Mouse (Mus musculus): ENCODE data around the gene Fbxw8. TPM values are rescaled to one million over a fixed set of nuclear protein-coding genes. Genes with fewer than 3 reads are reported as not detected.

The Fbxw8 gene
- polyA plus RNA-seq (2016; fragmentation: Nextera tagmentation; extraction: Ambion mirVana): 36.8 and 37.9 TPM in 2 replicates

- Histone ChIP-seq H3K27me3 (ENCODE audit: low read depth, poor library complexity, severe bottlenecking) (peaks cover 6% of the 10 kb centered on the region; the same call in 1 of the 2 replicates), H3K27ac (peak within 1 kb of the TSS; percentile 91), H3K4me3 (peak within 1 kb of the TSS; percentile 83), H3K36me3 (peaks cover 33% of the 10 kb centered on the region), H3K9me3 (replicated peaks) (no peaks in the 10 kb centered on the region), H3K4me1 (peaks cover 23% of the 10 kb centered on the region)
- under 1% methylated on average over 67 of the region's 67 CpGs for WGBS
- DNase-seq (ENCODE audit: low spot score): peak; percentile 96
Measured at GRCm38 (mm10) chr5:118154839-118155564, at the start of gene Fbxw8. Gene Fbxw8 (minus strand): TSS chr5:118155464.

GRCm38 (mm10) chr5:118204675-118205440 is 49.6 kb upstream of the Fbxw8 start:
- H3K27me3 ChIP-seq (ENCODE audit: low read depth, poor library complexity, severe bottlenecking): peaks cover 22% of the 10 kb centered on the region
- H3K4me1 ChIP-seq: peaks cover 42% of the 10 kb centered on the region
- H3K36me3 ChIP-seq: peaks cover 4% of the 10 kb centered on the region; the same call in 1 of the 2 replicates
- WGBS: 52% methylated on average over 16 of the region's 16 CpGs
- no peaks in the 10 kb centered on the region for H3K9me3 ChIP-seq (replicated peaks)
- no peak for DNase-seq (ENCODE audit: low spot score)
- H3K4me3 ChIP-seq: no peak overlapping the region
- no peak overlapping the region for H3K27ac ChIP-seq

GRCm38 (mm10) chr5:118199670-118200069 is 44.4 kb upstream of the Fbxw8 start:
- no peak for DNase-seq (ENCODE audit: low spot score)
- WGBS: 69% methylated on average over 5 of the region's 5 CpGs
- Histone ChIP-seq H3K27ac (no peak overlapping the region), H3K9me3 (replicated peaks) (no peaks in the 10 kb centered on the region), H3K27me3 (ENCODE audit: low read depth, poor library complexity, severe bottlenecking) (peaks cover 23% of the 10 kb centered on the region), H3K36me3 (peaks cover 4% of the 10 kb centered on the region; the same call in 1 of the 2 replicates), H3K4me3 (no peak overlapping the region), H3K4me1 (peaks cover 22% of the 10 kb centered on the region)

- DNase-seq (ENCODE audit: low spot score): no peak
- H3K4me3 ChIP-seq: no peak overlapping the region
- H3K27ac ChIP-seq: no peak overlapping the region
- H3K36me3 ChIP-seq: peaks cover 4% of the 10 kb centered on the region; the same call in 1 of the 2 replicates
- H3K27me3 ChIP-seq (ENCODE audit: low read depth, poor library complexity, severe bottlenecking): peaks cover 45% of the 10 kb centered on the region
- 73% methylated on average over 13 of the region's 13 CpGs for WGBS
- peaks cover 21% of the 10 kb centered on the region for H3K4me1 ChIP-seq
- H3K9me3 ChIP-seq (replicated peaks): no peaks in the 10 kb centered on the region
Measured at GRCm38 (mm10) chr5:118197421-118197820, 42.2 kb upstream of the Fbxw8 start.

GRCm38 (mm10) chr5:118192221-118192620 is 37.0 kb upstream of the Fbxw8 start:
- Histone ChIP-seq H3K27ac (no peak overlapping the region), H3K4me1 (peaks cover 48% of the 10 kb centered on the region), H3K27me3 (ENCODE audit: low read depth, poor library complexity, severe bottlenecking) (peaks cover 66% of the 10 kb centered on the region), H3K9me3 (replicated peaks) (no peaks in the 10 kb centered on the region), H3K36me3 (no peaks in the 10 kb centered on the region), H3K4me3 (no peak overlapping the region)
- DNase-seq (ENCODE audit: low spot score): no peak
- 30% methylated on average over 18 of the region's 18 CpGs for WGBS

- Histone ChIP-seq H3K27me3 (ENCODE audit: low read depth, poor library complexity, severe bottlenecking) (peaks cover 66% of the 10 kb centered on the region), H3K9me3 (replicated peaks) (no peaks in the 10 kb centered on the region), H3K4me3 (no peak overlapping the region), H3K36me3 (no peaks in the 10 kb centered on the region), H3K4me1 (peaks cover 51% of the 10 kb centered on the region), H3K27ac (no peak overlapping the region; the same call in 1 of the 2 replicates)
- no peak for DNase-seq (ENCODE audit: low spot score)
- WGBS: 87% methylated on average over 9 of the region's 9 CpGs
Measured at GRCm38 (mm10) chr5:118190491-118190890, 35.2 kb upstream of the Fbxw8 start.

- peaks cover 47% of the 10 kb centered on the region for H3K27me3 ChIP-seq (ENCODE audit: low read depth, poor library complexity, severe bottlenecking)
- H3K36me3 ChIP-seq: no peaks in the 10 kb centered on the region
- WGBS: 31% methylated on average over 6 of the region's 6 CpGs
- H3K4me3 ChIP-seq: no peak overlapping the region
- H3K9me3 ChIP-seq (replicated peaks): no peaks in the 10 kb centered on the region
- H3K4me1 ChIP-seq: peaks cover 53% of the 10 kb centered on the region
- no peak for DNase-seq (ENCODE audit: low spot score)
- no peak overlapping the region for H3K27ac ChIP-seq
Measured at GRCm38 (mm10) chr5:118188356-118188755, 33.1 kb upstream of the Fbxw8 start.

- Histone ChIP-seq H3K27me3 (ENCODE audit: low read depth, poor library complexity, severe bottlenecking) (peaks cover 34% of the 10 kb centered on the region), H3K27ac (peak overlapping the region; percentile 44; the same call in 1 of the 2 replicates), H3K4me1 (peaks cover 44% of the 10 kb centered on the region), H3K36me3 (no peaks in the 10 kb centered on the region), H3K9me3 (replicated peaks) (no peaks in the 10 kb centered on the region), H3K4me3 (no peak overlapping the region)
- DNase-seq (ENCODE audit: low spot score): no peak
- WGBS: 89% methylated on average over 8 of the region's 9 CpGs
Measured at GRCm38 (mm10) chr5:118186903-118187633, 31.8 kb upstream of the Fbxw8 start.

GRCm38 (mm10) chr5:118177640-118178039 is 22.4 kb upstream of the Fbxw8 start:
- H3K27me3 ChIP-seq (ENCODE audit: low read depth, poor library complexity, severe bottlenecking): peaks cover 68% of the 10 kb centered on the region
- no peaks in the 10 kb centered on the region for H3K36me3 ChIP-seq
- no peak overlapping the region for H3K4me3 ChIP-seq

GRCm38 (mm10) chr5:118175137-118175536 is 19.9 kb upstream of the Fbxw8 start:
- WGBS: 30% methylated on average over 2 of the region's 2 CpGs
- DNase-seq (ENCODE audit: low spot score): no peak
- H3K4me3 ChIP-seq: peak overlapping the region; percentile 44; the same call in 1 of the 2 replicates
- H3K4me1 ChIP-seq: peaks cover 36% of the 10 kb centered on the region
- no peak overlapping the region for H3K27ac ChIP-seq
- no peaks in the 10 kb centered on the region for H3K36me3 ChIP-seq
- H3K27me3 ChIP-seq (ENCODE audit: low read depth, poor library complexity, severe bottlenecking): peaks cover 91% of the 10 kb centered on the region
- H3K9me3 ChIP-seq (replicated peaks): no peaks in the 10 kb centered on the region; the same call in 1 of the 2 replicates

More at GRCm38 (mm10) chr5:118177640-118178039, 22.4 kb upstream of the Fbxw8 start:
- no peak for DNase-seq (ENCODE audit: low spot score)
- 85% methylated on average over 7 of the region's 7 CpGs for WGBS
- H3K4me1 ChIP-seq: peaks cover 13% of the 10 kb centered on the region
- no peaks in the 10 kb centered on the region; the same call in 1 of the 2 replicates for H3K9me3 ChIP-seq (replicated peaks)
- no peak overlapping the region for H3K27ac ChIP-seq

- peak; percentile 51 for DNase-seq (ENCODE audit: low spot score)
- under 1% methylated on average over 22 of the region's 22 CpGs for WGBS
Measured at GRCm38 (mm10) chr5:118174310-118175009, 19.2 kb upstream of the Fbxw8 start.

More at GRCm38 (mm10) chr5:118174310-118175009, 19.2 kb upstream of the Fbxw8 start:
- peak overlapping the region; percentile 71 for H3K27ac ChIP-seq
- peaks cover 92% of the 10 kb centered on the region for H3K27me3 ChIP-seq (ENCODE audit: low read depth, poor library complexity, severe bottlenecking)
- peak overlapping the region; percentile 44 for H3K4me3 ChIP-seq
- no peaks in the 10 kb centered on the region; the same call in 1 of the 2 replicates for H3K9me3 ChIP-seq (replicated peaks)
- H3K36me3 ChIP-seq: no peaks in the 10 kb centered on the region
- peaks cover 43% of the 10 kb centered on the region for H3K4me1 ChIP-seq

Measured in limb, embryonic 10.5 days (tissue).